Mouse (Mus musculus) ES-E14 (cell line): ENCODE measurements at regions not wholly inside any gene's neighbourhood (a gene's known extent, or its start where the extent isn't known, plus 50 kb on each side); places are given as distances from the start of the nearest gene placed in this dataset.

Experiments used
- DNase-seq: peaks from one replicate; pipeline ENCODE4 v3.0.0-alpha.2; 2013; ENCODE audit warnings: low read depth, low spot score
- H3K27ac ChIP-seq: 2 replicates; pipeline ENCODE4 v1.5.1; 2012; ENCODE audit warnings: low read depth, mild to moderate bottlenecking, low read length, moderate library complexity, mixed read lengths; ENCODE audit not compliant: poor library complexity, insufficient read depth, severe bottlenecking
- H3K36me3 ChIP-seq: 2 replicates; pipeline ENCODE4 v1.6.1; 2012; ENCODE audit warnings: mild to moderate bottlenecking, low read length, moderate library complexity, mixed read lengths; ENCODE audit not compliant: control insufficient read depth, poor library complexity, insufficient read depth, severe bottlenecking
- H3K4me1 ChIP-seq, 2 experiments: fragments of 150-350 bp in 1 of 2; sonication (generic) in 1 of 2; 2 replicates each; pipeline ENCODE4 v1.6.1; 2012; ENCODE audit warnings: low read length in 2 of 2, mild to moderate bottlenecking in 1 of 2, mixed read lengths in 1 of 2; ENCODE audit not compliant: control insufficient read depth in 2 of 2, insufficient read depth in 2 of 2, poor library complexity in 1 of 2
- H3K4me3 ChIP-seq, 2 experiments: fragments of 150-350 bp in 1 of 2; sonication (generic) in 1 of 2; 2 replicates each; pipeline ENCODE4 v1.5.1; 2012; ENCODE audit warnings: low read length in 2 of 2, low read depth in 1 of 2, mild to moderate bottlenecking in 1 of 2, mixed read lengths in 1 of 2; ENCODE audit not compliant: insufficient read depth in 1 of 2, poor library complexity in 1 of 2, severe bottlenecking in 1 of 2
- H3K9ac ChIP-seq: 2 replicates; pipeline ENCODE4 v1.6.1; 2012; ENCODE audit warnings: low read depth, mild to moderate bottlenecking, low read length, mixed read lengths; ENCODE audit not compliant: poor library complexity, insufficient read depth, severe bottlenecking
- H3K9me3 ChIP-seq: fragments of 150-350 bp; sonication (generic); 2 replicates; pipeline ENCODE4 v1.6.1; 2012; ENCODE audit warnings: low read depth, mild to moderate bottlenecking, low read length; ENCODE audit not compliant: control insufficient read depth, insufficient read depth
- CHD2 ChIP-seq: IDR thresholded peaks from 2 replicates; pipeline ENCODE4 v1.6.1; 2014; ENCODE audit warnings: mild to moderate bottlenecking, low read depth, low read length, inconsistent platforms
- HCFC1 ChIP-seq: IDR thresholded peaks from 2 replicates; pipeline ENCODE4 v1.6.1; 2012; ENCODE audit warnings: low read length, inconsistent platforms, borderline replicate concordance; ENCODE audit not compliant: insufficient read depth
- MAFK ChIP-seq: IDR thresholded peaks from 2 replicates; pipeline ENCODE4 v1.6.1; 2014; ENCODE audit warnings: mild to moderate bottlenecking, low read depth, low read length, inconsistent platforms; ENCODE audit not compliant: insufficient read depth
- ZC3H11A ChIP-seq: IDR thresholded peaks from 2 replicates; pipeline ENCODE4 v1.6.1; 2012; ENCODE audit warnings: low read depth, mild to moderate bottlenecking, inconsistent platforms, low read length, borderline replicate concordance
- ZNF384 ChIP-seq: IDR thresholded peaks from 2 replicates; pipeline ENCODE4 v1.6.1; 2012; ENCODE audit warnings: low read depth, low read length, inconsistent platforms
- in situ Hi-C, 2 experiments: fragments of 600-800 bp; cut with MboI; formaldehyde crosslinking; loops; one replicate each; pipeline ENCODE4 v1.15.1; 2025; ENCODE audit warnings: low sequenced_read_pairs in 2 of 2, inconsistent platforms in 1 of 2; ENCODE audit not compliant: unreplicated experiment in 2 of 2

GRCm38 (mm10) chr4:89082838-89083237 lies 54.1 kb upstream of the Mtap start:
- no peak for TF ChIP-seq ZNF384
- TF ChIP-seq CHD2 = no peak
- TF ChIP-seq HCFC1 = no peak
- TF ChIP-seq MAFK = no peak
- TF ChIP-seq ZC3H11A = no peak
- H3K9ac ChIP-seq = no peak overlapping the region
- no peaks in the 10 kb centered on the region for H3K9me3 ChIP-seq
- in situ Hi-C loops = no loop called here
- no peak for DNase-seq
- H3K36me3 ChIP-seq = no peaks in the 10 kb centered on the region
- H3K4me3 ChIP-seq = no peak overlapping the region
- H3K4me1 ChIP-seq = no peaks in the 10 kb centered on the region
- no peak overlapping the region for H3K27ac ChIP-seq

DNA sequence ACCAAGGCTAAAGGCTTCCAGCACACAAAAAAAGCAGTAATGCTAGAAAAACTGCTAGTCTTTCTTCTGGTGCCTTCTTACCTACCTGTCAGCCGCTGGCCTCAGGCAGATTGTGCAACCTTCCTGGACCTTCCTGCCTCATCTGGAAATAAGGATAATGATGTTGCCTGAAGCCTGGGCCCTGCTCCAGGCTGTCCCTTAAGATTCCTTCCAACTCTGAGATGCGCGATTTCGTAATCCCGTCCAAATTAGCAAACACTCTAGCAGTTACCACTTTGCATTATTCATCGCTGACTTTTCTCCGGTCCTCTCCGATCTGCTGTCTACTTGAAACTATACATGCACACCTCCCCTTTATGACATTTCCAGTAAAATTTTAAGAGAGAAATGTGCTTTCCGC lies 58.4 kb upstream of the Mtap start:
- H3K4me1 ChIP-seq = no peaks in the 10 kb centered on the region
- no peaks in the 10 kb centered on the region for H3K36me3 ChIP-seq
- no peak overlapping the region for H3K9ac ChIP-seq
- in situ Hi-C loops = no loop called here
- no peaks in the 10 kb centered on the region for H3K9me3 ChIP-seq
- no peak overlapping the region for H3K4me3 ChIP-seq
- DNase-seq = no peak
- no peak overlapping the region for H3K27ac ChIP-seq
- no peak for TF ChIP-seq HCFC1
- TF ChIP-seq ZNF384 = no peak
- TF ChIP-seq ZC3H11A = no peak
- TF ChIP-seq CHD2 = no peak
- TF ChIP-seq MAFK = no peak

DNA sequence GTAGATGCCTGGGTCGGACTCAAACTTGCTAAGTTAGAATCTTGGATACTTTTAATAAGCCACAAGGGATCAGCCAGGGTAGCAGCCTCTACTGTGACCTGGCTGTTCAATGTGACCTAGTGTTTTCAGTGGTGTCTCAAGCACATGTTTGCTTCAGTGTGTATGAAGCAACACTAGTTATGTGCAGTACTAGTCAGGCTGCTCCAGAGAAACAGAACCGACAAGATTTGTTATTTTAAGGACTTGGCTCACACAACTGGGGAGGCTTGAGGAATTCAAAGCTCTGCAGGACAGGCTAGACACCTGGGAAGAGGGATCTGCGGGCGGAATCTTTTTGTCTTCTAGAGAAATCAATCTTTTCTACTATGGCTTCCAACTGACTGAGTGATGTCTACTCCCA lies 62.2 kb upstream of the Mtap start:
- Histone ChIP-seq H3K4me3 (no peak overlapping the region), H3K4me1 (no peaks in the 10 kb centered on the region), H3K36me3 (no peaks in the 10 kb centered on the region), H3K9me3 (no peaks in the 10 kb centered on the region), H3K9ac (no peak overlapping the region), H3K27ac (no peak overlapping the region)
- in situ Hi-C loops = no loop called here
- DNase-seq = no peak
- TF ChIP-seq HCFC1 (no peak), MAFK (no peak), CHD2 (no peak), ZNF384 (no peak), ZC3H11A (no peak)

- TF ChIP-seq ZNF384 = no peak
- no peak for TF ChIP-seq CHD2
- in situ Hi-C loops = no loop called here
Observed at GRCm38 (mm10) chr4:89070430-89070829, 66.5 kb upstream of the Mtap start.

GRCm38 (mm10) chr4:89064401-89064800 lies 72.5 kb upstream of the Mtap start:
- DNase-seq = no peak
- in situ Hi-C loops = no loop called here
- H3K4me1 ChIP-seq = no peaks in the 10 kb centered on the region
- H3K4me3 ChIP-seq = no peak overlapping the region
- H3K27ac ChIP-seq = no peak overlapping the region
- no peaks in the 10 kb centered on the region for H3K9me3 ChIP-seq
- H3K9ac ChIP-seq = no peak overlapping the region
- TF ChIP-seq MAFK (no peak), ZNF384 (no peak), ZC3H11A (no peak), CHD2 (no peak), HCFC1 (no peak)
- no peaks in the 10 kb centered on the region for H3K36me3 ChIP-seq

More at GRCm38 (mm10) chr4:89070430-89070829, 66.5 kb upstream of the Mtap start:
- no peak overlapping the region for H3K27ac ChIP-seq
- no peaks in the 10 kb centered on the region for H3K9me3 ChIP-seq
- no peak overlapping the region for H3K9ac ChIP-seq
- no peaks in the 10 kb centered on the region for H3K36me3 ChIP-seq
- H3K4me1 ChIP-seq = no peaks in the 10 kb centered on the region
- DNase-seq = no peak
- H3K4me3 ChIP-seq = no peak overlapping the region
